Mouse (Mus musculus): ENCODE results near the gene Ldlrad3. TPM values are rescaled to one million over a fixed set of nuclear protein-coding genes. Genes with fewer than 3 reads are reported as not detected.

Gene Ldlrad3
- polyA plus RNA-seq, 1 experiment, result 18.5 TPM

- peaks cover 9% of the 10 kb centered on the region for H3K4me1 ChIP-seq (ENCODE audit: control insufficient read depth, insufficient read depth, low read length)
- peak; percentile 88 for DNase-seq
- H3K27ac ChIP-seq (ENCODE audit: insufficient read depth, low read depth, low read length), result peak overlapping the region; percentile 61
- no peak for TF ChIP-seq POLR2A (IDR thresholded peaks at IDR 0.05; ENCODE audit: low read depth, low read length)
- TF ChIP-seq CTCF (conservative IDR thresholded peaks at IDR 0.05; ENCODE audit: insufficient read depth, insufficient read length, low read depth, low read length), result no peak
- 58% methylated on average over 1 of the region's 1 CpGs for WGBS
- no peaks in the 10 kb centered on the region for H3K36me3 ChIP-seq (ENCODE audit: control insufficient read depth, insufficient read depth, low read length)
- H3K27me3 ChIP-seq (replicated peaks; ENCODE audit: control insufficient read depth, insufficient read depth, low read length), result no peaks in the 10 kb centered on the region
- no peak overlapping the region for H3K4me3 ChIP-seq (ENCODE audit: insufficient read depth, low read depth, low read length)
Measured at GRCm38 (mm10) chr2:102197332-102197731, 11.1 kb upstream of the Ldlrad3 start.

- H3K27ac ChIP-seq (ENCODE audit: insufficient read depth, low read depth, low read length), result peak overlapping the region; percentile 48
- H3K4me3 ChIP-seq (ENCODE audit: insufficient read depth, low read depth, low read length), result no peak overlapping the region
- 64% methylated on average over 8 of the region's 8 CpGs for WGBS
- TF ChIP-seq CTCF (conservative IDR thresholded peaks at IDR 0.05; ENCODE audit: insufficient read depth, insufficient read length, low read depth, low read length), result no peak
- TF ChIP-seq POLR2A (IDR thresholded peaks at IDR 0.05; ENCODE audit: low read depth, low read length), result no peak
- peaks cover 8% of the 10 kb centered on the region for H3K4me1 ChIP-seq (ENCODE audit: control insufficient read depth, insufficient read depth, low read length)
- no peaks in the 10 kb centered on the region for H3K36me3 ChIP-seq (ENCODE audit: control insufficient read depth, insufficient read depth, low read length)
- no peaks in the 10 kb centered on the region for H3K27me3 ChIP-seq (replicated peaks; ENCODE audit: control insufficient read depth, insufficient read depth, low read length)
- peak; percentile 40 for DNase-seq
Measured at GRCm38 (mm10) chr2:102196709-102197108, 10.5 kb upstream of the Ldlrad3 start.

GRCm38 (mm10) chr2:102195494-102195893 lies 9.3 kb upstream of the Ldlrad3 start:
- TF ChIP-seq POLR2A (IDR thresholded peaks at IDR 0.05; ENCODE audit: low read depth, low read length) (no peak), CTCF (conservative IDR thresholded peaks at IDR 0.05; ENCODE audit: insufficient read depth, insufficient read length, low read depth, low read length) (no peak)
- no peak for DNase-seq
- no peak overlapping the region for H3K4me3 ChIP-seq (ENCODE audit: insufficient read depth, low read depth, low read length)
- no peaks in the 10 kb centered on the region for H3K27me3 ChIP-seq (replicated peaks; ENCODE audit: control insufficient read depth, insufficient read depth, low read length)
- 88% methylated on average over 4 of the region's 4 CpGs for WGBS
- H3K4me1 ChIP-seq (ENCODE audit: control insufficient read depth, insufficient read depth, low read length), result peaks cover 6% of the 10 kb centered on the region
- H3K36me3 ChIP-seq (ENCODE audit: control insufficient read depth, insufficient read depth, low read length), result no peaks in the 10 kb centered on the region
- no peak overlapping the region for H3K27ac ChIP-seq (ENCODE audit: insufficient read depth, low read depth, low read length)

DNA sequence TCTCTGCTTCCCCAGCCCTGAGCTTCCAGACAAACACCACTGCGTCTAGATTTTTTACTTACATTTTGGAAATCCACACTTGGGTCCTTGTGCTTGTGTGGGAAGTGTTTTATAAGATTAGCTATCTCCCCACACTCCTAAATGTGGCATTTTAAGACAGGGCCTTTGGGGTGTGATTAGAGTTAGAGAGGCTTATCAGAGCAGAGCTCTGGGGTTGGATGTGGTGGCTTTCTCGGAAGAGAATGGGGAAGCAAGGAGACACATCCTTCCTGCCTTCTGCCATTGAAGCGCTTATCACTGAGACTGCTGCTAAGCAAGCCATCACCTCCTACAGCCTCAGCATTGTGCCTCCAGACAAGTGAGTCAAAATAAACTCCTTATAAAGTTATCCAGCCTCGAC lies 8.1 kb upstream of the Ldlrad3 start:
- H3K27ac ChIP-seq (ENCODE audit: insufficient read depth, low read depth, low read length), result no peak overlapping the region
- DNase-seq, result no peak
- no peaks in the 10 kb centered on the region for H3K36me3 ChIP-seq (ENCODE audit: control insufficient read depth, insufficient read depth, low read length)
- H3K4me3 ChIP-seq (ENCODE audit: insufficient read depth, low read depth, low read length), result no peak overlapping the region
- WGBS, result 74% methylated on average over 4 of the region's 4 CpGs
- H3K4me1 ChIP-seq (ENCODE audit: control insufficient read depth, insufficient read depth, low read length), result peaks cover 8% of the 10 kb centered on the region
- TF ChIP-seq POLR2A (IDR thresholded peaks at IDR 0.05; ENCODE audit: low read depth, low read length) (no peak), CTCF (conservative IDR thresholded peaks at IDR 0.05; ENCODE audit: insufficient read depth, insufficient read length, low read depth, low read length) (no peak)
- no peaks in the 10 kb centered on the region for H3K27me3 ChIP-seq (replicated peaks; ENCODE audit: control insufficient read depth, insufficient read depth, low read length)

DNA sequence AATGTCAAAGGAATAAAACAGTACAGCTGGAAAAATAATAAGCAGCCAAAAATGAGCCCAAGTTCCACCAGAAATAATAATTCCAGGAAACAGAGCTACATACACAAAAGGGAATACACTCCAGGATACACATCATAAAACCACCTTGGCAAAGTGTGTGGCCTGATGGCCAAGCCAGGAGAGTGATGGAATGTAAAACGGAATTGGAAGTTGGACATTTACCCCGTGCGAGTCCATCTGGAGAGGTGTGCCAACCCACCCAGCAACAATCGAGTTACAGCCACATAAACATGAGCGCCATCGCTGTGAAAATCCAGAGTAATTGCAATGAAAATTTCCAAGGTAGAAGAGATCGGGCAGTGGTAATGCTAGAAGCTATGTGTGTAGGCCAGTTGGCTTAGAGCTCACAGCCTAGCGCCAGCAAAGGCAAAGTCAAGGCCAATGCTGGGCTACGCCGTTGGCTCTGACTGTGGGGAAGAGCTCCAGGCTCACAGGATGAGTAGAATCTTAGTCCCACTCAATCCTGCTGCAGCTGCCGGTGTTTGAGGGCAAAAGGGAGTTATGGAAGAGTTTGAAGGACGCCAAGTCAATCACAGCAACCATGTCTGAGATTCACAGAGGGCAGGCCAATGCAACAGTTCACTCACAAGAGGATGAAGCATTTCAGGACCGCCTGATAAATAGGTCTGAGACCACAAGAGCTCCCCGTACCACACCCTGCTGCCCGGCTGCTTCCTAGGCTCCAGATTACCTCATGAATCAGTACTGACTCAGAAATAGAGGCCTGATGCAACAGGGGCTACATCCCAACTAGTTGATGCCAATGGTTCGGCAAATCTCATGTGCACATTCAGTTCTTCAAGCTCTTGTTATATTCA lies 7.0 kb upstream of the Ldlrad3 start:
- no peak overlapping the region for H3K27ac ChIP-seq (ENCODE audit: insufficient read depth, low read depth, low read length)
- WGBS, result 93% methylated on average over 16 of the region's 16 CpGs
- DNase-seq, result peak; percentile 30
- TF ChIP-seq POLR2A (IDR thresholded peaks at IDR 0.05; ENCODE audit: low read depth, low read length), result no peak
- no peak for TF ChIP-seq CTCF (conservative IDR thresholded peaks at IDR 0.05; ENCODE audit: insufficient read depth, insufficient read length, low read depth, low read length)
- no peak overlapping the region for H3K4me3 ChIP-seq (ENCODE audit: insufficient read depth, low read depth, low read length)
- H3K27me3 ChIP-seq (replicated peaks; ENCODE audit: control insufficient read depth, insufficient read depth, low read length), result no peaks in the 10 kb centered on the region
- peaks cover 10% of the 10 kb centered on the region for H3K4me1 ChIP-seq (ENCODE audit: control insufficient read depth, insufficient read depth, low read length)
- no peaks in the 10 kb centered on the region for H3K36me3 ChIP-seq (ENCODE audit: control insufficient read depth, insufficient read depth, low read length)

- DNase-seq, result peak; percentile 43
- Histone ChIP-seq H3K27ac (ENCODE audit: insufficient read depth, low read depth, low read length) (no peak overlapping the region), H3K4me1 (ENCODE audit: control insufficient read depth, insufficient read depth, low read length) (peaks cover 11% of the 10 kb centered on the region), H3K4me3 (ENCODE audit: insufficient read depth, low read depth, low read length) (no peak overlapping the region), H3K36me3 (ENCODE audit: control insufficient read depth, insufficient read depth, low read length) (no peaks in the 10 kb centered on the region), H3K27me3 (replicated peaks; ENCODE audit: control insufficient read depth, insufficient read depth, low read length) (no peaks in the 10 kb centered on the region)
- no peak for TF ChIP-seq CTCF (conservative IDR thresholded peaks at IDR 0.05; ENCODE audit: insufficient read depth, insufficient read length, low read depth, low read length)
- TF ChIP-seq POLR2A (IDR thresholded peaks at IDR 0.05; ENCODE audit: low read depth, low read length), result no peak
- 58% methylated on average over 4 of the region's 4 CpGs for WGBS
Measured at GRCm38 (mm10) chr2:102191736-102192135, 5.6 kb upstream of the Ldlrad3 start.

- DNase-seq, result peak; percentile 57
- Histone ChIP-seq H3K27me3 (replicated peaks; ENCODE audit: control insufficient read depth, insufficient read depth, low read length) (no peaks in the 10 kb centered on the region), H3K4me1 (ENCODE audit: control insufficient read depth, insufficient read depth, low read length) (0 out of 2 replicates have a peak, but pooled peaks cover 7% of the 10 kb centered on the region), H3K4me3 (ENCODE audit: insufficient read depth, low read depth, low read length) (no peak overlapping the region), H3K27ac (ENCODE audit: insufficient read depth, low read depth, low read length) (no peak overlapping the region), H3K36me3 (ENCODE audit: control insufficient read depth, insufficient read depth, low read length) (no peaks in the 10 kb centered on the region)
- TF ChIP-seq CTCF (conservative IDR thresholded peaks at IDR 0.05; ENCODE audit: insufficient read depth, insufficient read length, low read depth, low read length) (no peak), POLR2A (IDR thresholded peaks at IDR 0.05; ENCODE audit: low read depth, low read length) (no peak)
Measured at GRCm38 (mm10) chr2:102190956-102191355, 4.8 kb upstream of the Ldlrad3 start.

All from kidney, adult 2 months (tissue).